Mouse (Mus musculus) limb, embryonic 11.5 days (tissue): ENCODE data around the gene Suds3. TPM values are rescaled to one million over a fixed set of nuclear protein-coding genes. Genes with fewer than 3 reads are reported as not detected.

Experiments
- ATAC-seq: fragments of 200-750 bp; cut with Nextera tagmentation; 2 replicates; pipeline ENCODE4 v1.8.0; 2017; ENCODE audit warnings: low read depth; ENCODE audit not compliant: insufficient number of reproducible peaks, low FRiP score, low TSS enrichment
- DNase-seq: peaks from one replicate; pipeline ENCODE4 v3.0.0-alpha.2; 2015; ENCODE audit warnings: low spot score
- H3K27ac ChIP-seq: fragments of 300-500 bp; sonication (generic); replicated peaks from 2 replicates; pipeline ENCODE4 v1.5.1; 2014; ENCODE audit warnings: low read depth, mild to moderate bottlenecking, low read length
- H3K27me3 ChIP-seq: fragments of 300-500 bp; sonication (generic); 2 replicates; pipeline ENCODE4 v1.6.1; 2014; ENCODE audit warnings: mild to moderate bottlenecking, low read length, mixed read lengths; ENCODE audit not compliant: control insufficient read depth, insufficient read depth
- H3K36me3 ChIP-seq: fragments of 300-500 bp; sonication (generic); 2 replicates; pipeline ENCODE4 v1.6.1; 2014; ENCODE audit warnings: mild to moderate bottlenecking, low read length, moderate library complexity, mixed read lengths; ENCODE audit not compliant: control insufficient read depth, insufficient read depth
- H3K4me1 ChIP-seq: fragments of 300-500 bp; sonication (generic); 2 replicates; pipeline ENCODE4 v1.6.1; 2014; ENCODE audit warnings: low read length, mixed read lengths; ENCODE audit not compliant: control insufficient read depth, insufficient read depth
- H3K4me2 ChIP-seq: fragments of 300-500 bp; sonication (generic); 2 replicates; pipeline ENCODE4 v1.6.1; 2014; ENCODE audit warnings: low read depth, mild to moderate bottlenecking, moderate library complexity; ENCODE audit not compliant: severe bottlenecking
- H3K4me3 ChIP-seq: fragments of 300-500 bp; sonication (generic); 2 replicates; pipeline ENCODE4 v1.5.1; 2014; ENCODE audit warnings: low read depth, low read length
- H3K9ac ChIP-seq: fragments of 300-500 bp; sonication (generic); 2 replicates; pipeline ENCODE4 v1.6.1; 2014; ENCODE audit warnings: mild to moderate bottlenecking, low read length
- H3K9me3 ChIP-seq: fragments of 300-500 bp; sonication (generic); 2 replicates; pipeline ENCODE4 v1.6.1; 2016; ENCODE audit warnings: low read length; ENCODE audit not compliant: control insufficient read depth
- WGBS: fragments of 180-500 bp; shearing (Covaris S2); extraction: QIAGEN DNeasy Blood & Tissue Kit; methylation state at CpG from one replicate; pipeline ENCODE4 v1.1.7; 2014; 5-methylcytosine and 5-hydroxymethylcytosine counted together
- polyA plus RNA-seq: library from polyadenylated mRNA; unstranded; fragments of >200 nt; fragmentation: Nextera tagmentation; extraction: Ambion mirVana; gene quantifications from 2 replicates; pipeline ENCODE4 v1.2.1, GENCODE M21; 2014

Gene Suds3
- polyA plus RNA-seq, 1 experiment from 2014 or later = 54.0 TPM

GRCm38 (mm10) chr5:117042661-117043060 lies 73.3 kb downstream of the Suds3 start:
- 61% methylated on average over 11 of the region's 11 CpGs for WGBS
- Histone ChIP-seq H3K9ac (no peak overlapping the region), H3K36me3 (no peaks in the 10 kb centered on the region), H3K4me2 (no peak overlapping the region), H3K9me3 (no peaks in the 10 kb centered on the region), H3K27me3 (no peaks in the 10 kb centered on the region), H3K27ac (no peak overlapping the region), H3K4me1 (no peaks in the 10 kb centered on the region), H3K4me3 (no peak overlapping the region)
- no peak for ATAC-seq
- DNase-seq = no peak

Other genes starting within 250 kb of the Suds3 start
- 6.0 and 6.1 TPM in 2 replicates for gene Taok3, start 4.0 kb upstream of the Suds3 start, polyA plus RNA-seq
- gene Pebp1, start 171.5 kb upstream of the Suds3 start, polyA plus RNA-seq = 838 and 884 TPM in 2 replicates
- 2.1 and 2.7 TPM in 2 replicates for gene Vsig10, start 203.0 kb upstream of the Suds3 start, polyA plus RNA-seq
- gene Wsb2, start 241.2 kb upstream of the Suds3 start, polyA plus RNA-seq = 38.7 and 43.0 TPM in 2 replicates